Mouse (Mus musculus) liver, embryonic 14.5 days (tissue): ENCODE data around the gene Gm10488.
"Not testable (repeated sequence)": the region's sequence is repeated elsewhere in the genome, so short reads cannot be mapped to it uniquely, and the experiment has no call there.

Experiments used
- CTCF ChIP-seq: IDR thresholded peaks from 2 replicates; pipeline ENCODE4 v1.5.1; 2016; ENCODE audit warnings: antibody characterized with exemption, low read depth, control low read depth
- EP300 ChIP-seq: IDR thresholded peaks from 2 replicates; pipeline ENCODE4 v1.6.1; 2016; ENCODE audit warnings: antibody characterized with exemption, low read depth

DNA sequence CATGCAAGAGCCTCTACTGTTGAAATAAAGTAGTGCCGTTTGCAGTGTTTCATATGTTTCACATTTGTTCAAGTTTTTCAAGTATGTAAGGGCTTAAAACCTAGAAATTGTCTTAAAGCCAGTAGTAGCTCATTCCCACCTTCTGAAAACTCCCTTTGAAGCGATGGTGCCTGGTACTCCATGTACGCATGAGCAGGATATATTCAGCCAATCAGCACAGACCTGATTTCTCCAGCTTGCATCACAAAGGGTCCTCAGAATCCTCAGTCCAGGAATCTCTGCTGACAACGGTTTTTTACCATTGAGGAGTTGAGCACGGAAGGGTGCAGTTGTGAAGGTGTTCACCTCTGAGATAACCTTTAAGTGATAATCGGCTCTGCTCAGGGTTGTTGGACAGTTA lies at the start of gene Gm10488:
- not testable (repeated sequence) for TF ChIP-seq CTCF, EP300
